Mouse (Mus musculus) cerebellum, adult 2 months (tissue): Measurements from ENCODE around the gene Dock9.

Source experiments
- CTCF ChIP-seq: fragments of 200-500 bp; IDR thresholded peaks from 2 replicates; pipeline ENCODE4 v1.5.1; 2011; ENCODE audit warnings: low read depth, mild to moderate bottlenecking, control low read depth, low read length, moderate library complexity, borderline replicate concordance; ENCODE audit not compliant: insufficient read depth
- POLR2A ChIP-seq: fragments of 200-500 bp; IDR thresholded peaks from 2 replicates; pipeline ENCODE4 v1.6.1; 2011; ENCODE audit warnings: low read length, control low read depth, borderline replicate concordance; ENCODE audit not compliant: insufficient read depth

GRCm38 (mm10) chr14:121822997-121823396 lies 25.4 kb upstream of the Dock9 start:
- no peak for TF ChIP-seq CTCF
- no peak for TF ChIP-seq POLR2A
